Mouse (Mus musculus): ENCODE data around the gene Lias.

The Lias gene

GRCm38 (mm10) chr5:65390648-65391644 is at the start of gene Lias, which contains the start of gene Rpl9:
Gene Lias (plus strand): TSS chr5:65391497.
Gene Rpl9 (minus strand): TSS chr5:65391444.
- peak; percentile 99 for DNase-seq

GRCm38 (mm10) chr5:65348168-65348567 is 43.1 kb upstream of the Lias start, which contains the start of gene Klb:
Gene Klb (plus strand): TSS chr5:65348314.
- no peak for DNase-seq

DNA sequence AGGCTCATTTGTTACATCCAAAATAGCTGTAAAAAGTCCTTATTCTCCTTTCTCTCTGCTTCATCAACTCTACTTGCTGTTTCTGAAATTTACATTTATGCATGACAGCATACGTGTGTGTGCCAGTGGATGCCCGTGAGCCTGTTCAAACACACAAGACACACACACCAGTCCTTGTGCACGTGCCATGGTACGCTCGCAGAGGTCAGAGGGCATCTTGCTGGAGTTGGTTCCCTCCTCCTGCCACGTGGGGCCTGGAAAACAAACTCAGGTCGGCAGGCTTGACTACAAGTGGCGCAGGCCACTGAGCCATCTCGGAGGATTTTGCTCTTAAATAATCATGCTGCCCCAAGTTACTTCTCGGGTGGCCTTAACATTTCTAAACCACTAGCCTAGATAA is 40.8 kb upstream of the Lias start:
- DNase-seq: no peak

GRCm38 (mm10) chr5:65354097-65354496 is 37.2 kb upstream of the Lias start:
- no peak for DNase-seq

GRCm38 (mm10) chr5:65354985-65355384 is 36.3 kb upstream of the Lias start:
- no peak for DNase-seq

DNA sequence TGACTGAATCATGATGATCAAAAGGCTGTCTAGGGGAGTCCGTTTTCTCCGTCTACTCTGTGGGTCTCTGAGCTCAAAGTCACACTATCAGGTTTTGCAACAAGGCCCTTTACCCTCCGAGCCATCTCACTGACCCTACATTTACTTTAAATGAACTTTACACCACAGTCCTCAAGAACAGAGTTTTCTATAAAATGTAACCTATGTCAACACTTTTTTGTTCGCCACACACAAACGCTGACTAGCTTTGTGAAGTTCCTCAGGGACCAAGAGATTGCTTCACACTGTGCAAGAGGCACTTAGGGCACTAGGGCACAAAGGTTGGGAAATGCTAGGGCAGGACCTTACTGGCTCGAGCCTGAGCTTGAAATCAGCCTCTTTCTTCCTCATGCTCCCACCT is 34.4 kb upstream of the Lias start:
- no peak for DNase-seq

DNA sequence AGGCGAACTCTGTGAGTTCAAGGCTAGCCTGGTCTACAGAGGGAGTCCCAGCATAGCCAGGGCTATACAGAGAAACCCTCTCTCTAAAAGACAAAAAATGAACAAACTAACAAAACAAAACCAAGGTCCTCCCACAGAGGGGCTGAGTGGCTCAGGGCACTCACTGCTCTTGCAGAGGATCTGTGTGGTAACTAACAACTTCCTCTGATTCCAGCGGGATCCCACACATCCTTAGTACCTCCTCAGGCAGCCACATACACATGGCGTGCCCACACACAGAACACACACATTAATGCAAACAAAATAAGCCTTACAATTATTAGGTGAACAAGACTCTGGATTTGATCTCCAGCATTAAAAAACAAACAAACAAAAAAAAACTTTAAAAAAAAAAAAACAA is 33.5 kb upstream of the Lias start:
- DNase-seq: no peak

DNA sequence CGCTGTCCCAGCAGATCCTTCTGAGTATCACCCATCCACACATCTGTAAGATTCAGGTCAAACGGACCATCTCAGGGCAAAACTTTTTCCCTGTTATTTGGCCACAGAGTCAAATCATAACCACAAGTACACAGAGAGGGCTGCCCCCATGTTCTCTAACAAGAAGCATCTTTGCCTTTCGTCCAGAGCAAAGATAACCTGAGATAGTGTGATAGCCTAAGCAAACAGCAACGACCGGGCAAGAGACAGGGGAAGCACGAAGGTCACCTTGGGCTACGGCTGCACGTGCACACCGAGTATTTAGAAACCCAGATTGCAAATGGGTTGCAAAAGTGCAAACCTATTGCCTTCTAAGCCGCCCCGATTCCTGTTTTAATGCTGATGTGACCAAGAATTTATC is 23.5 kb upstream of the Lias start:
- no peak for DNase-seq

DNA sequence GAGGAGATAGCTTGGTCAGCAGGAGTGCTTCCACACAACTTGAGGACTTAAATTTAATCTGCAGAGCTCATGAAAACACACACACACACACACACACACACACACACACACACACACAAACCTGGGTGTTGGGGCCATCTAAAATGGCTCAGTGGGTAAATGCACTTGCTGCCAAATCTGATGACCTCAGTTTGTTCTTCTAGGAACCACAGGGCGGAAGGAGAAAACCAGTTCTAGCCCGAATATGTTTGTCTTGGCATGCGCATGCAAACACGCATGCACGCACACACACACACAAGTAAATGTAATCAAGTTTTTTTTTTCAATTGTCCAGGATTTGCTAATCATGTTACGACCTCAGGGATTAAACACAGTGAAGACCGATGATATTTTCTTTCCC is 19.7 kb upstream of the Lias start:
- no peak for DNase-seq

DNA sequence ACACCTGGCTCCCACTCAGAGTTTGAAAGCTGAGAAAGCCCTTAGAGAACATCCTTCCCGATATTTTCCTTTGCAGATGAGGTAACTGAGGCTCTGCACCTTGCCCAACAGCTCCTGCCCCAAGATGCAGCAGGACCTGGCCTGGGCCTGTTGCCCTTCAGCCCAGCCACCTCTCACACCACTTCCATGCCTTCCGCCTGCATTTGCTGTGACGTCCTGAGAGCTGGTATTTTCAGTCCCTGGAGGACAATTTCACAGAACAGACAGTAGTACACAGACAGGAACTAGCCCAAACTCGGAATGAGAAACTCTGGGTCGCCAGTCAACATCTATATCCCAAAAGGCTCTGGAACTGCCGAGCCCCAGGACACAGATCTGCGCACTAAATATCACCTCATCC is 16.6 kb upstream of the Lias start:
- no peak for DNase-seq

- DNase-seq: no peak
Measured at GRCm38 (mm10) chr5:65385704-65386103, 5.6 kb upstream of the Lias start.

DNA sequence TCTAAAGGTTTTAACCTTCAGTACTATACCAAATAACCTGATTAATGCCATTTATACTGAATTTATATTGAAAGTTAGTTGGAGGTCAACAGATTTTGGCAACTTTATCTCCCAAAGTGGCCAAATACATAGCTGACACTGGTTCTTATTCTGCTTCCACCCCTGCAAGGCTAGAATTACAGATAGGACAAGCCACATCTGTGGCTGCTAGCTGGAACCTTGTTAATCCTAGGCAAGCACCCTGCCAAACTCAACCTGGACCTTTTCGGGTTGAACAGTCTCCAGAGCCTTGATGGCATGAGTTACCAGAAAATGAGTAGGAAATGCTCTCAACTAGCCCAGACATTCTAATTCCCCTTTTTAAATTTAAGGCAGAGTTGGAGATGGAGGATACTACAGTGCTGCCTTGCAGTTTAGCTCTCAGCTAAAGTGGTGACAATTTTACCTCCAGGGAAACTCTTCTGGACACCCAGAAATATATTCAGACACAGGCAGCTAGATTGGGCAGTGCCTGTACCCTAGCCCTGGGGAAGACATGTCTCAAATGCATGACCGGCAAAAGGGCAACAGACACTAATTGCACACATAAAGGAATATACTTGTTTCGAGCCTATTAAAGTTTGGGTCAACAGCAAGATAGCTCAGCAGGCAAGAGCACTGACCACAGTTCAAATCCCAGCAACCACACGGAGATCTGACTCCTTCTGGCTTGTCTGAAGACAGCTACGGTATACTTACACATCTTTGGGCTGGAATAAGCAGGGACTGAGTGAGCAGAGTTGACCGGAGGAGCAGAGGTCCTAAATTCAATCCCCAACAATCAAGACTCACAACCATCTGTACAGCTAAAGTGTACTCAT is 4.1 kb upstream of the Lias start:
- no peak for DNase-seq

DNA sequence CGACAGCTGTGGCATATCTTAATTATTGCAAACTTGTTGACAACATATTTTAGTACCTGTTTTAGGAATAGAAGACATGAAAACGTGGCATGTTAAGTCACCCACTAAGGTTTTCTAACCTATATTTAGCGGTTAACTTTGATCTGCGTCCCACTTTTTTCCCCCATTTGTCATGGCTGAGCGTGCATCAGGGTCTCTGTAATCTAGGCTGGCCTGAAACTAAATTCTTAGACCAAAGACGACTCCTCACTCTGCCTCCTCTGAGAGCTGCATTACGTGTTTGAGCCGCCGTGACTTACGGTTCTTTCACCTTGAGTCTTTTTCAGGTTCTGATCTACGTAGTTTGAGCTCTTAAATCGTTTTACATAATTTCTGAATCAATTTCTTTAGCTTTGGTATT is 456 bp downstream of the Lias start:
- no peak for DNase-seq

DNA sequence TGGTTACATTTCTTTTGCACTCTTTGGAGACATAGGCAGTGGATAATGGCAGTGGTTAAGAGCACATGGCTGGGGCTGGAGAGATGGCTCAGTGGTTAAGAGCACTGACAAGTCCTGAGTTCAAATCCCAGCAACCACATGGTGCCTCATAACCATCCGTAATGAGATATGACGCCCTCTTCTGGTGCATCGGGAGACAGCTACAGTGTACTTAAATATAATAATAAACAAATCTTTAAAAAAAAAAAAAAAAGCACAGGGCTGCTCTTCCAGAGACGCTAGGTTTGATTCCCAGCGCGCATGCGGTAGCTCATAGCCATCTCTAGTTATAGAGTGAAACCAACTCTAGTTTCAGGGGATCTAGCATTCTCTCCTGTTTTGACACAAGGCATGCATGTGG is 3.1 kb downstream of the Lias start:
- DNase-seq: no peak

GRCm38 (mm10) chr5:65401251-65401994 is 10.1 kb downstream of the Lias start:
- DNase-seq: peak; percentile 80

GRCm38 (mm10) chr5:65407989-65408388 is 16.7 kb downstream of the Lias start:
- DNase-seq: no peak

DNA sequence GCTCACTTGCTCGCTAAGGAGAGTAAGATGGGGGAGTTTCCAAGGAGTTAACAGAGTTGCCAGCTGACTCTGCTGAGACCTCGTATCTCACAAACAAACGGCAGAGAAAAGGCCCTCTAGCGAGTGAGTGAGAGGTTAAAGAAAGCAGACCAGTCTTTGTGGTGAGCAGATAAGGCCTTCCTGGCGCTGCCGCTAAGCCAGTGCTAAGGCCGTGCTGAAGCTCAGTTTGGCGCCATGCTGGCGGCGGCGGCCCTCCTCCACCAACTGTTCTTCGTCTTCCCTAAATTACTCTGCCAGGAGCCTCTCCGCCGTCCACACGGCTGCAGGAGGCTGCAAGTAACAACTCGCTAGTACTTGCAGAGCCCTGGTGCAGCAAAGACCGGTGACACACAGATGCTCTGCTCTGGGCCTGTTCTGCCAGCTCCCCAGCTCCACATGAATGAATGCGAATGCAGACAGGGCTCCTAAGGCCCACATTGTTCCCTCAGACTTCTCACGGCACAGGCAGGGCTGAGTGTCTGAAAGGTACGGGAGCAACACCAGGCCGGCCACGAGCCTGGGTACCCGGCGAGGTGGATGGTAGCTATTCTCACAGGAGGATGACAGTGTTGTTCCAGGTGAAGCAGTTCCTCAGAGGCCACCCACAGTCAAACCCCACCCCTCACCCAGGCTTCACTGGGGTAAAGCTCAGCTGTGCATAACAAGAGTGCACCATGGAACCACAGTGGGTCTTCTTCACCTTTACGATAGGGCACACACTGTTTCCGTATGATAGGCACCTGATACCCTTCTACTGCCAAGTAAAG is 24.6 kb downstream of the Lias start:
- no peak for DNase-seq

DNA sequence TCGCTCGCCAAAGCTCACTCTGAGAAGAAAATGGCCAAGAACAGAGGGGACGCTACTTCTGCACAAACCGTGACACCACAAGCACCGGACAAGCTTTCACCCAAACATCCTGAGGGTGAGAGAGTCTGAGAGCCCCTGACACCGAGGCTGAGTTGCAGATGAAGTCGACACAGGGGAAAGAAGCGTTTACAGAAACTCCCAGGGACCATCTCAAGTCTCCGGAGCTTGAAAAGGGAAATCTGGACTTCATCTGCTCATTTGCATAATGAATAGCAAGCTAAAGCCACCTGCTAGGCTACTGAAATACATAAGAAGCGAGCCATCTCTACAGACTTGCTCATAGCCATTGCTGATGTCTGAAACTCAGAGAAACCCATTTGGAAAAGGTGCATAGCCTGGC is 27.8 kb downstream of the Lias start:
- DNase-seq: no peak

DNA sequence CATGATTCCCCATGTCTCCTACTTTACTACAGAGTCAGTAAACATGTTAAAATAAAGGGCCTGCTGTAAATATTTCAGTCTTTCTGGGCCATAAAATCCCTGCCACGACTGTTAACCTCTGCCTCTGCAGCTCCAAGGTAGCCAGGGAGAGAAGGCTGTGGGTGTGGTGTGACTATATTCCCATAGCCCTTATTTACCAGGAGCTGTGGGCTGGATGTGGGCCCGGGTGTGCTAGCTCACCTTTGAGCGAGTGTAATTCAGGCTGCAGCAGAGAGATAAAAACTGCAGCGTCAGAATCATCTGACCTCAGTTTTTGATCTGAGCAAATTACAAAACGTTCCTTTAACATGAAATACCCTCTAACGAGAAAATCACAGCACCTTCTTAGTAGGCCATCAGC is 29.5 kb downstream of the Lias start:
- no peak for DNase-seq

- DNase-seq: no peak
Measured at GRCm38 (mm10) chr5:65422803-65423202, 31.5 kb downstream of the Lias start.

GRCm38 (mm10) chr5:65424215-65424614 is 32.9 kb downstream of the Lias start:
- no peak for DNase-seq

DNA sequence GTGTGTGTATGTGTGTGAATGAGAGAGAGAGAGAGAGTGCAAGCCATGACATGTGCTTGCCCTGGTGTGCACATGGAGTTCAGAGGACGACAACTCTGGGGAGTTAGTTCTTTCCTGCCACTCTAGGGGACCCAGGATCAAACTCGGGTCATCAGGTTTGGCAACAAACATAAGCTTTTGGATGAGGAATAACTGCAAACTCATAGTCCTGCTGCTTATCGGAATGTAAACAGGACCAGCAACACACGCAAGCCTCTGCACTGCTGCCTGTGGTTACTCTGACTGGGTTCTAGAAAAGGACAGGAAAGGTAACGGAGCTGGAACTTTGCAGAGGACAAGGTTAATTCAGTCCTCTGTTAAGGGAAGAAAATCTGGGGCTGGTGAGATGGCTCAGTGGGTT is 34.0 kb downstream of the Lias start:
- DNase-seq: no peak
